In the genomic region with DNA sequence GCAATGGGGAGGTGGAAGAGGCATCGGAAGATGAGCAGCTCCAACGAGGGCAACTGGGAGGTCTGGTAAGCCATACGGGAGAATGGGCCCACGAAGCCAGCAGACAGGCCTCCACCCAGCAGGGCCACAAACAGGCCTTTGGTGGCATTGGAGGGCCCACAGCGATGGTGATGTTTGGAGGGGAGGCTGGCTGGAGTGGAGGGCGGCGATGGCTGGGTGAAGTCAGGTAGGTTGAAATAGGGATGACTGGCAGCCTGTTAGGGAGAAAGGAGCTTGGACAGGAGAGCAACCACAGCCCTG, we compare ENCODE assay signal across 17 mouse cellular contexts. TPM values are rescaled to one million over a fixed set of nuclear protein-coding genes. Genes with fewer than 3 reads are reported as not detected.
DNase-seq lines count a peak whose midpoint lies in the region; ATAC-seq and TF ChIP-seq lines count a peak whose summit lies in the region.
"Had no signal": no experiment of that assay in that cellular context is flagged by ENCODE, and none has a peak within 500 bp of the region (broad histone marks: within the 10 kb centered on the region; RNA-seq: fewer than 3 reads in every experiment).

No protein-coding gene starts in this region.

- peak overlapping the region; percentile 100 for H3K27ac ChIP-seq in forebrain, embryonic 15.5 days (replicated peaks)
- no peak overlapping the region for H3K27ac ChIP-seq in forebrain, postnatal 0 days (ENCODE audit: low read depth, low read length)
- H3K27ac ChIP-seq in hindbrain, embryonic 13.5 days = peak overlapping the region; percentile 99
- peak overlapping the region; percentile 97 for H3K27ac ChIP-seq in midbrain, embryonic 13.5 days

- H3K9me3 ChIP-seq in forebrain, embryonic 15.5 days = no peaks in the 10 kb centered on the region
- no peaks in the 10 kb centered on the region for H3K9me3 ChIP-seq in forebrain, postnatal 0 days (ENCODE audit: low read length)
- no peaks in the 10 kb centered on the region for H3K9me3 ChIP-seq in E14TG2a.4 (ENCODE audit: low read length)
- H3K9me3 ChIP-seq in hindbrain, embryonic 13.5 days = no peaks in the 10 kb centered on the region
- H3K9me3 ChIP-seq in midbrain, embryonic 13.5 days = no peaks in the 10 kb centered on the region

- no peak for DNase-seq in forebrain, postnatal 0 days
- DNase-seq in embryo, embryonic 10 days (ENCODE audit: low spot score) = no peak
- DNase-seq in layer of hippocampus, postnatal 10 days (ENCODE audit: low spot score in 2 of 2) = no peak
- DNase-seq: adrenal gland, adult 8-10 months; embryo, embryonic 11 days; right cerebral cortex, postnatal 14 days had no signal

- no peak overlapping the region for H3K9ac ChIP-seq in forebrain, embryonic 15.5 days (replicated peaks)
- no peak overlapping the region for H3K9ac ChIP-seq in forebrain, postnatal 0 days
- no peak overlapping the region; the same call in 1 of the 2 replicates for H3K9ac ChIP-seq in hindbrain, embryonic 13.5 days
- H3K9ac ChIP-seq in midbrain, embryonic 13.5 days (replicated peaks) = peak overlapping the region; percentile 74; the same call in 1 of the 2 replicates

- H3K27me3 ChIP-seq in forebrain, embryonic 15.5 days = no peaks in the 10 kb centered on the region
- no peaks in the 10 kb centered on the region for H3K27me3 ChIP-seq in forebrain, postnatal 0 days (ENCODE audit: insufficient read depth, low read length)
- H3K27me3 ChIP-seq in E14TG2a.4 (ENCODE audit: insufficient read depth, low read length) = peaks cover 3% of the 10 kb centered on the region; the same call in 1 of the 2 replicates
- H3K27me3 ChIP-seq in hindbrain, embryonic 13.5 days = no peaks in the 10 kb centered on the region
- no peaks in the 10 kb centered on the region for H3K27me3 ChIP-seq in midbrain, embryonic 13.5 days

- no peak overlapping the region for H3K4me3 ChIP-seq in forebrain, embryonic 15.5 days
- no peak overlapping the region for H3K4me3 ChIP-seq in forebrain, postnatal 0 days (ENCODE audit: low read depth, low read length)
- peak overlapping the region; percentile 88; the same call in 1 of the 2 replicates for H3K4me3 ChIP-seq in E14TG2a.4 (replicated peaks; ENCODE audit: low read length)
- H3K4me3 ChIP-seq in hindbrain, embryonic 13.5 days = no peak overlapping the region
- no peak overlapping the region for H3K4me3 ChIP-seq in midbrain, embryonic 13.5 days (replicated peaks)

- ATAC-seq in forebrain, embryonic 15.5 days (replicated peaks) = no peak
- ATAC-seq in forebrain, postnatal 0 days = no peak
- ATAC-seq in hindbrain, embryonic 13.5 days (ENCODE audit: low FRiP score) = no peak
- no peak for ATAC-seq in midbrain, embryonic 13.5 days
- ATAC-seq in megakaryocyte progenitor cell, adult 5-6 weeks (replicated peaks; ENCODE audit: poor library complexity) = no peak
- ATAC-seq: lung, postnatal 0 days had no signal

- WGBS in forebrain, embryonic 15.5 days = 94% methylated on average over 7 of the region's 7 CpGs
- 94% methylated on average over 7 of the region's 7 CpGs for WGBS in forebrain, postnatal 0 days
- WGBS in hindbrain, embryonic 13.5 days = 91% methylated on average over 7 of the region's 7 CpGs
- 87% methylated on average over 7 of the region's 7 CpGs for WGBS in midbrain, embryonic 13.5 days

- H3K36me3 ChIP-seq in forebrain, embryonic 15.5 days = no peaks in the 10 kb centered on the region
- no peaks in the 10 kb centered on the region for H3K36me3 ChIP-seq in forebrain, postnatal 0 days (ENCODE audit: insufficient read depth)
- H3K36me3 ChIP-seq in E14TG2a.4 (ENCODE audit: insufficient read depth, low read length) = peaks cover 18% of the 10 kb centered on the region
- no peaks in the 10 kb centered on the region for H3K36me3 ChIP-seq in hindbrain, embryonic 13.5 days
- H3K36me3 ChIP-seq in midbrain, embryonic 13.5 days = no peaks in the 10 kb centered on the region

- no peak for TF ChIP-seq CTCF in forebrain, postnatal 0 days (IDR thresholded peaks at IDR 0.05; ENCODE audit: low read depth)
- no peak for TF ChIP-seq CTCF in E14TG2a.4 (conservative IDR thresholded peaks at IDR 0.05; ENCODE audit: low read length)

- no peak overlapping the region for H3K4me2 ChIP-seq in forebrain, embryonic 15.5 days (replicated peaks)
- no peak overlapping the region for H3K4me2 ChIP-seq in forebrain, postnatal 0 days (ENCODE audit: low read depth)
- H3K4me2 ChIP-seq in hindbrain, embryonic 13.5 days = no peak overlapping the region
- H3K4me2 ChIP-seq in midbrain, embryonic 13.5 days (replicated peaks) = no peak overlapping the region

- peaks cover 40% of the 10 kb centered on the region for H3K4me1 ChIP-seq in forebrain, embryonic 15.5 days
- peaks cover 20% of the 10 kb centered on the region for H3K4me1 ChIP-seq in forebrain, postnatal 0 days (ENCODE audit: insufficient read depth)
- peaks cover 59% of the 10 kb centered on the region for H3K4me1 ChIP-seq in E14TG2a.4 (replicated peaks; ENCODE audit: low read depth, low read length)
- H3K4me1 ChIP-seq in hindbrain, embryonic 13.5 days (replicated peaks) = peaks cover 41% of the 10 kb centered on the region
- peaks cover 44% of the 10 kb centered on the region for H3K4me1 ChIP-seq in midbrain, embryonic 13.5 days (replicated peaks)

RNA-seq across cellular contexts. Expression of gene Slc35g3, which starts 0.9 kb away (rescaled TPM):
- 0.28 and 0.56 TPM in 2 replicates for polyA plus RNA-seq in forebrain, embryonic 15.5 days (2015; fragmentation: Nextera tagmentation; extraction: Ambion mirVana)
- total RNA-seq in forebrain, postnatal 0 days (2014; rRNA removed) = not detected in 2 replicates
- polyA plus RNA-seq in forebrain, postnatal 0 days (2015; fragmentation: Nextera tagmentation; extraction: Ambion mirVana) = 0.21 TPM in 1 of 2 replicates, not detected in the other
- polyA plus RNA-seq in hindbrain, embryonic 13.5 days (2015; fragmentation: Nextera tagmentation; extraction: Ambion mirVana) = 0.35 and 0.87 TPM in 2 replicates
- polyA plus RNA-seq in midbrain, embryonic 13.5 days (2015; fragmentation: Nextera tagmentation; extraction: Ambion mirVana) = 0.31 TPM in 1 of 2 replicates, not detected in the other
- not detected in 2 replicates for total RNA-seq in megakaryocyte progenitor cell, adult 5-6 weeks (2015)
- not detected in 2 replicates for total RNA-seq in megakaryocyte progenitor cell, adult 5-6 weeks (2017)
- total RNA-seq in layer of hippocampus, postnatal 10 days (2021) = under 1 TPM in 1 of 2 experiments, not detected in 1; 0.22 TPM
- total RNA-seq: adrenal gland, adult 8-10 months; heart, adult 8-10 months; left cerebral cortex, postnatal 14 days; neutrophil, adult 5-6 weeks had no signal
- polyA plus RNA-seq: intestine, embryonic 14.5 days; large intestine, adult 2 months had no signal

RNA-seq across cellular contexts. Expression of gene Polr2a, which starts 2.4 kb away (rescaled TPM):
- polyA plus RNA-seq in forebrain, embryonic 15.5 days (2015; fragmentation: Nextera tagmentation; extraction: Ambion mirVana) = 17.5 and 19.2 TPM in 2 replicates
- total RNA-seq in forebrain, postnatal 0 days (2014; rRNA removed) = 11.1 and 20.5 TPM in 2 replicates
- polyA plus RNA-seq in forebrain, postnatal 0 days (2015; fragmentation: Nextera tagmentation; extraction: Ambion mirVana) = 9.1 and 10.0 TPM in 2 replicates
- polyA plus RNA-seq in hindbrain, embryonic 13.5 days (2015; fragmentation: Nextera tagmentation; extraction: Ambion mirVana) = 18.8 and 20.4 TPM in 2 replicates
- polyA plus RNA-seq in midbrain, embryonic 13.5 days (2015; fragmentation: Nextera tagmentation; extraction: Ambion mirVana) = 22.7 and 24.9 TPM in 2 replicates
- 140 and 147 TPM in 2 replicates for total RNA-seq in megakaryocyte progenitor cell, adult 5-6 weeks (2015)
- total RNA-seq in megakaryocyte progenitor cell, adult 5-6 weeks (2017) = 21.0 and 34.4 TPM in 2 replicates
- total RNA-seq in layer of hippocampus, postnatal 10 days (2021) = 10 to 100 TPM; 55.6 to 59.4 TPM

RNA-seq across cellular contexts. Expression of gene Zbtb4, which starts 4.9 kb away (rescaled TPM):
- polyA plus RNA-seq in forebrain, embryonic 15.5 days (2015; fragmentation: Nextera tagmentation; extraction: Ambion mirVana) = 2.8 and 3.2 TPM in 2 replicates
- 20.3 and 22.9 TPM in 2 replicates for total RNA-seq in forebrain, postnatal 0 days (2014; rRNA removed)
- polyA plus RNA-seq in forebrain, postnatal 0 days (2015; fragmentation: Nextera tagmentation; extraction: Ambion mirVana) = 2.1 and 2.7 TPM in 2 replicates
- 3.2 TPM in 2 replicates for polyA plus RNA-seq in hindbrain, embryonic 13.5 days (2015; fragmentation: Nextera tagmentation; extraction: Ambion mirVana)
- polyA plus RNA-seq in midbrain, embryonic 13.5 days (2015; fragmentation: Nextera tagmentation; extraction: Ambion mirVana) = 2.9 and 3.2 TPM in 2 replicates
- total RNA-seq in megakaryocyte progenitor cell, adult 5-6 weeks (2015) = 1.3 and 1.5 TPM in 2 replicates
- total RNA-seq in megakaryocyte progenitor cell, adult 5-6 weeks (2017) = 0.51 and 0.54 TPM in 2 replicates
- 10 to 100 TPM; 69.7 to 72.8 TPM for total RNA-seq in layer of hippocampus, postnatal 10 days (2021)

RNA-seq across cellular contexts. Expression of gene Chrnb1, which starts 34.9 kb away (rescaled TPM):
- polyA plus RNA-seq in forebrain, embryonic 15.5 days (2015; fragmentation: Nextera tagmentation; extraction: Ambion mirVana) = 1.2 and 1.4 TPM in 2 replicates
- 0.33 and 3.8 TPM in 2 replicates for total RNA-seq in forebrain, postnatal 0 days (2014; rRNA removed)
- 0.69 and 1.2 TPM in 2 replicates for polyA plus RNA-seq in forebrain, postnatal 0 days (2015; fragmentation: Nextera tagmentation; extraction: Ambion mirVana)
- 1.5 and 2.6 TPM in 2 replicates for polyA plus RNA-seq in hindbrain, embryonic 13.5 days (2015; fragmentation: Nextera tagmentation; extraction: Ambion mirVana)
- polyA plus RNA-seq in midbrain, embryonic 13.5 days (2015; fragmentation: Nextera tagmentation; extraction: Ambion mirVana) = 0.83 and 0.85 TPM in 2 replicates
- total RNA-seq in megakaryocyte progenitor cell, adult 5-6 weeks (2015) = 0.24 and 1.6 TPM in 2 replicates
- total RNA-seq in megakaryocyte progenitor cell, adult 5-6 weeks (2017) = 0.04 and 0.44 TPM in 2 replicates
- total RNA-seq in layer of hippocampus, postnatal 10 days (2021) = 1 to 10 TPM; 1.1 to 1.6 TPM

RNA-seq across cellular contexts. Expression of gene Fgf11, which starts 40.8 kb away (rescaled TPM):
- polyA plus RNA-seq in forebrain, embryonic 15.5 days (2015; fragmentation: Nextera tagmentation; extraction: Ambion mirVana) = 6.2 and 6.7 TPM in 2 replicates
- 10.1 and 15.9 TPM in 2 replicates for total RNA-seq in forebrain, postnatal 0 days (2014; rRNA removed)
- 1.6 and 3.1 TPM in 2 replicates for polyA plus RNA-seq in forebrain, postnatal 0 days (2015; fragmentation: Nextera tagmentation; extraction: Ambion mirVana)
- polyA plus RNA-seq in hindbrain, embryonic 13.5 days (2015; fragmentation: Nextera tagmentation; extraction: Ambion mirVana) = 4.8 and 5.5 TPM in 2 replicates
- polyA plus RNA-seq in midbrain, embryonic 13.5 days (2015; fragmentation: Nextera tagmentation; extraction: Ambion mirVana) = 3.4 and 4.4 TPM in 2 replicates
- 0.22 and 0.52 TPM in 2 replicates for total RNA-seq in megakaryocyte progenitor cell, adult 5-6 weeks (2015)
- 0.21 and 0.41 TPM in 2 replicates for total RNA-seq in megakaryocyte progenitor cell, adult 5-6 weeks (2017)
- total RNA-seq in layer of hippocampus, postnatal 10 days (2021) = 10 to 100 TPM; 26.8 to 26.9 TPM
- total RNA-seq: neutrophil, adult 5-6 weeks had no signal
